Mouse (Mus musculus) C2C12 (cell line): ENCODE results near the gene Mphosph9.

Experiments used
- CTCF ChIP-seq: IDR thresholded peaks from one replicate; pipeline ENCODE4 v1.5.1; 2011; ENCODE audit not compliant: control insufficient read depth, insufficient read depth, insufficient read length
- MYOD1 ChIP-seq: IDR thresholded peaks from one replicate; pipeline ENCODE4 v1.6.1; 2011; ENCODE audit warnings: low read depth; ENCODE audit not compliant: control insufficient read depth, insufficient read length

- no peak for TF ChIP-seq CTCF
- TF ChIP-seq MYOD1 = no peak
These were observed 40.0 kb downstream of the Mphosph9 start for GRCm38 (mm10) chr5:124287616-124288247.
